In genomic region chr7:18950523-18951315, GRCm38 (mm10) we compare ENCODE assay signal across 14 mouse cellular contexts. TPM values are rescaled to one million over a fixed set of nuclear protein-coding genes. Genes with fewer than 3 reads are reported as not detected.
DNase-seq lines count a peak whose midpoint lies in the region; ATAC-seq and TF ChIP-seq lines count a peak whose summit lies in the region.
"Had no signal": no experiment of that assay in that cellular context is flagged by ENCODE, and none has a peak within 500 bp of the region (broad histone marks: within the 10 kb centered on the region; RNA-seq: fewer than 3 reads in every experiment).

No protein-coding gene starts in this region.

- no peak for TF ChIP-seq CTCF in heart, adult 2 months (IDR thresholded peaks at IDR 0.05)

- H3K4me2 ChIP-seq in hindbrain, embryonic 12.5 days (replicated peaks): peak overlapping the region; percentile 39
- H3K4me2 ChIP-seq in neural tube, embryonic 12.5 days (replicated peaks): peak overlapping the region; percentile 49
- H3K4me2 ChIP-seq: limb, embryonic 12.5 days; stomach, embryonic 15.5 days had no signal

- intact Hi-C loops in heart, adult 2 months (cut with DNase I): no loop called here
- intact Hi-C loops in gastrocnemius, postnatal 36 days (cut with DNase I): no loop called here

- no peak overlapping the region for H3K9ac ChIP-seq in heart, adult 2 months (ENCODE audit: low read depth, low read length)
- H3K9ac ChIP-seq in hindbrain, embryonic 12.5 days: peak overlapping the region; percentile 15; the same call in 1 of the 2 replicates
- no peak overlapping the region for H3K9ac ChIP-seq in neural tube, embryonic 12.5 days
- H3K9ac ChIP-seq: limb, embryonic 12.5 days; stomach, embryonic 15.5 days had no signal

- no peak for DNase-seq in heart, adult 2 months
- no peak for DNase-seq in heart, adult 8-10 months (ENCODE audit: low spot score)
- DNase-seq in urinary bladder, postnatal 14 days (ENCODE audit: low spot score): no peak
- DNase-seq in layer of hippocampus, adult 18-20 months (ENCODE audit: low spot score in 2 of 2): no peak
- no peak for DNase-seq in gastrocnemius, postnatal 36 days

- WGBS in heart, adult 2 months: 31% methylated on average over 18 of the region's 18 CpGs
- 19% methylated on average over 18 of the region's 18 CpGs for WGBS in hindbrain, embryonic 12.5 days
- WGBS in neural tube, embryonic 12.5 days: 20% methylated on average over 18 of the region's 18 CpGs

- no peaks in the 10 kb centered on the region for H3K27me3 ChIP-seq in heart, adult 2 months (ENCODE audit: control insufficient read depth, insufficient read depth, low read length)
- H3K27me3 ChIP-seq in hindbrain, embryonic 12.5 days: no peaks in the 10 kb centered on the region
- no peaks in the 10 kb centered on the region for H3K27me3 ChIP-seq in neural tube, embryonic 12.5 days (replicated peaks)
- H3K27me3 ChIP-seq: stomach, embryonic 15.5 days had no signal

- peak overlapping the region; percentile 52 for H3K27ac ChIP-seq in heart, adult 2 months
- peak overlapping the region; percentile 91 for H3K27ac ChIP-seq in hindbrain, embryonic 12.5 days
- peak overlapping the region; percentile 82 for H3K27ac ChIP-seq in neural tube, embryonic 12.5 days
- H3K27ac ChIP-seq: limb, embryonic 12.5 days; stomach, embryonic 15.5 days had no signal

- H3K4me1 ChIP-seq in heart, adult 2 months (ENCODE audit: control insufficient read depth, insufficient read depth, low read length): peaks cover 9% of the 10 kb centered on the region
- peaks cover 46% of the 10 kb centered on the region for H3K4me1 ChIP-seq in hindbrain, embryonic 12.5 days
- peaks cover 45% of the 10 kb centered on the region for H3K4me1 ChIP-seq in neural tube, embryonic 12.5 days
- H3K4me1 ChIP-seq: stomach, embryonic 15.5 days had no signal

- no peak for TF ChIP-seq POLR2A in heart, adult 2 months (IDR thresholded peaks at IDR 0.05; ENCODE audit: insufficient read depth, low read depth, low read length)

- no peak overlapping the region for H3K4me3 ChIP-seq in heart, adult 2 months
- no peak overlapping the region for H3K4me3 ChIP-seq in hindbrain, embryonic 12.5 days
- no peak overlapping the region for H3K4me3 ChIP-seq in neural tube, embryonic 12.5 days
- H3K4me3 ChIP-seq: erythroblast, embryonic 14.5 days; limb, embryonic 12.5 days; megakaryocyte, embryonic 14.5 days; stomach, embryonic 15.5 days had no signal

- ATAC-seq in common myeloid progenitor, adult 5-6 weeks (replicated peaks; ENCODE audit: low read depth, poor library complexity, severe bottlenecking): peak; percentile 83
- ATAC-seq in hindbrain, embryonic 12.5 days (ENCODE audit: low FRiP score): peak; percentile 5; the same call in 1 of the 2 replicates
- ATAC-seq in neural tube, embryonic 12.5 days (ENCODE audit: low FRiP score, low read depth): peak; percentile 13; the same call in 1 of the 2 replicates

- no peak for TF ChIP-seq EP300 in heart, adult 2 months (IDR thresholded peaks at IDR 0.05; ENCODE audit: insufficient read depth, low read depth, low read length)

- peaks cover 3% of the 10 kb centered on the region for H3K36me3 ChIP-seq in heart, adult 2 months (ENCODE audit: control insufficient read depth, insufficient read depth, low read length)
- peaks cover 36% of the 10 kb centered on the region for H3K36me3 ChIP-seq in hindbrain, embryonic 12.5 days
- H3K36me3 ChIP-seq in neural tube, embryonic 12.5 days: peaks cover 55% of the 10 kb centered on the region
- H3K36me3 ChIP-seq: limb, embryonic 12.5 days; stomach, embryonic 15.5 days had no signal

- no peaks in the 10 kb centered on the region; the same call in 1 of the 2 replicates for H3K79me2 ChIP-seq in heart, adult 2 months (replicated peaks; ENCODE audit: control insufficient read depth, insufficient read depth, low read length)

- H3K9me3 ChIP-seq in hindbrain, embryonic 12.5 days (replicated peaks): no peaks in the 10 kb centered on the region
- H3K9me3 ChIP-seq in neural tube, embryonic 12.5 days: no peaks in the 10 kb centered on the region
- H3K9me3 ChIP-seq: limb, embryonic 12.5 days; stomach, embryonic 15.5 days had no signal

RNA-seq across cellular contexts. Expression of gene Nova2, which starts 25.0 kb away (rescaled TPM):
- 1 to 10 TPM; 4.3 to 5.1 TPM for total RNA-seq in heart, adult 2 months (2021)
- polyA plus RNA-seq in heart, adult 2 months (2012; rRNA removed): 1.5 and 1.7 TPM in 2 replicates
- 1 to 10 TPM; 3.2 to 5.5 (median 5.1) TPM for total RNA-seq in heart, adult 8-10 months (2022)
- 0.14 TPM in 1 of 2 replicates, not detected in the other for total RNA-seq in common myeloid progenitor, adult 5-6 weeks (2017)
- polyA plus RNA-seq in hindbrain, embryonic 12.5 days (2016; fragmentation: Nextera tagmentation; extraction: Ambion mirVana): 11.2 and 12.5 TPM in 2 replicates
- polyA plus RNA-seq in neural tube, embryonic 12.5 days (2016; fragmentation: Nextera tagmentation; extraction: Ambion mirVana): 12.1 and 12.6 TPM in 2 replicates
- 10 to 100 TPM; 76.3 to 79.4 TPM for total RNA-seq in layer of hippocampus, adult 18-20 months (2021)
- 1 to 10 TPM; 1.7 to 1.8 TPM for total RNA-seq in gastrocnemius, postnatal 36 days (2021)
- polyA plus RNA-seq: erythroblast, embryonic 14.5 days had no signal

RNA-seq across cellular contexts. Expression of gene Nanos2, which starts 36.5 kb away (rescaled TPM):
- total RNA-seq in heart, adult 2 months (2021): not detected
- 0.08 TPM in 1 of 2 replicates, not detected in the other for polyA plus RNA-seq in heart, adult 2 months (2012; rRNA removed)
- not detected for total RNA-seq in heart, adult 8-10 months (2022)
- not detected in 2 replicates for total RNA-seq in common myeloid progenitor, adult 5-6 weeks (2017)
- 0.29 and 0.37 TPM in 2 replicates for polyA plus RNA-seq in hindbrain, embryonic 12.5 days (2016; fragmentation: Nextera tagmentation; extraction: Ambion mirVana)
- 0.24 and 0.72 TPM in 2 replicates for polyA plus RNA-seq in neural tube, embryonic 12.5 days (2016; fragmentation: Nextera tagmentation; extraction: Ambion mirVana)
- total RNA-seq in layer of hippocampus, adult 18-20 months (2021): under 1 TPM; 0.20 to 0.40 TPM
- total RNA-seq in gastrocnemius, postnatal 36 days (2021): not detected
- polyA plus RNA-seq: C2C12; erythroblast, embryonic 14.5 days; intestine, embryonic 14.5 days; limb, embryonic 12.5 days; stomach, embryonic 15.5 days had no signal

RNA-seq across cellular contexts. Expression of gene Mypop, which starts 40.3 kb away (rescaled TPM):
- 1 to 10 TPM; 3.5 to 3.9 TPM for total RNA-seq in heart, adult 2 months (2021)
- polyA plus RNA-seq in heart, adult 2 months (2012; rRNA removed): 3.4 and 4.0 TPM in 2 replicates
- 1 to 10 TPM; 3.6 to 4.3 (median 4.3) TPM for total RNA-seq in heart, adult 8-10 months (2022)
- total RNA-seq in common myeloid progenitor, adult 5-6 weeks (2017): 0.64 TPM in 1 of 2 replicates, not detected in the other
- 6.8 and 6.9 TPM in 2 replicates for polyA plus RNA-seq in hindbrain, embryonic 12.5 days (2016; fragmentation: Nextera tagmentation; extraction: Ambion mirVana)
- 6.1 and 7.0 TPM in 2 replicates for polyA plus RNA-seq in neural tube, embryonic 12.5 days (2016; fragmentation: Nextera tagmentation; extraction: Ambion mirVana)
- 10 to 100 TPM; 50.1 to 50.7 TPM for total RNA-seq in layer of hippocampus, adult 18-20 months (2021)
- 1 to 10 TPM; 4.7 to 6.4 TPM for total RNA-seq in gastrocnemius, postnatal 36 days (2021)

RNA-seq across cellular contexts. Expression of gene Ccdc61, which starts 40.5 kb away (rescaled TPM):
- total RNA-seq in heart, adult 2 months (2021): 1 to 10 TPM; 6.6 to 9.6 TPM
- polyA plus RNA-seq in heart, adult 2 months (2012; rRNA removed): 11.3 and 12.5 TPM in 2 replicates
- total RNA-seq in heart, adult 8-10 months (2022): 10 to 100 TPM in 1 of 4 experiments, 1 to 10 TPM in 3; 7.4 to 10.7 (median 8.9) TPM
- 16.5 and 19.8 TPM in 2 replicates for total RNA-seq in common myeloid progenitor, adult 5-6 weeks (2017)
- 28.8 and 31.9 TPM in 2 replicates for polyA plus RNA-seq in hindbrain, embryonic 12.5 days (2016; fragmentation: Nextera tagmentation; extraction: Ambion mirVana)
- 32.9 and 34.0 TPM in 2 replicates for polyA plus RNA-seq in neural tube, embryonic 12.5 days (2016; fragmentation: Nextera tagmentation; extraction: Ambion mirVana)
- 10 to 100 TPM; 10.4 to 10.9 TPM for total RNA-seq in layer of hippocampus, adult 18-20 months (2021)
- total RNA-seq in gastrocnemius, postnatal 36 days (2021): 1 to 10 TPM; 5.2 to 6.1 TPM

RNA-seq across cellular contexts. Expression of gene Irf2bp1, which starts 53.1 kb away (rescaled TPM):
- total RNA-seq in heart, adult 2 months (2021): 10 to 100 TPM; 22.5 to 24.5 TPM
- polyA plus RNA-seq in heart, adult 2 months (2012; rRNA removed): 12.7 and 15.1 TPM in 2 replicates
- total RNA-seq in heart, adult 8-10 months (2022): 10 to 100 TPM; 20.6 to 24.3 (median 22.9) TPM
- total RNA-seq in common myeloid progenitor, adult 5-6 weeks (2017): 13.1 and 14.6 TPM in 2 replicates
- polyA plus RNA-seq in hindbrain, embryonic 12.5 days (2016; fragmentation: Nextera tagmentation; extraction: Ambion mirVana): 44.0 and 47.4 TPM in 2 replicates
- 41.6 and 45.2 TPM in 2 replicates for polyA plus RNA-seq in neural tube, embryonic 12.5 days (2016; fragmentation: Nextera tagmentation; extraction: Ambion mirVana)
- total RNA-seq in layer of hippocampus, adult 18-20 months (2021): 10 to 100 TPM; 53.8 to 57.2 TPM
- 10 to 100 TPM; 13.8 to 15.1 TPM for total RNA-seq in gastrocnemius, postnatal 36 days (2021)

Comparison
In these comparisons a context has a peak if more than half of its experiments do, and no peak if none do; other contexts are left out.
1. ATAC-seq: peak in every context shown above with its lines; median percentile 83 in common myeloid progenitor, adult 5-6 weeks; 13 in neural tube, embryonic 12.5 days; 5 in hindbrain, embryonic 12.5 days.
2. RNA of gene Nova2, which starts 25.0 kb away (total RNA-seq): 76.3 to 79.4 TPM in layer of hippocampus, adult 18-20 months; 3.2 to 5.5 TPM in heart, adult 8-10 months, 4.3 to 5.1 TPM in heart, adult 2 months, 1.7 to 1.8 TPM in gastrocnemius, postnatal 36 days and 0.14 TPM in common myeloid progenitor, adult 5-6 weeks; every median in the first group is over 10 times any median in the second.
3. RNA of gene Mypop, which starts 40.3 kb away (total RNA-seq): 50.1 to 50.7 TPM in layer of hippocampus, adult 18-20 months; 4.7 to 6.4 TPM in gastrocnemius, postnatal 36 days, 3.6 to 4.3 TPM in heart, adult 8-10 months, 3.5 to 3.9 TPM in heart, adult 2 months and 0.64 TPM in common myeloid progenitor, adult 5-6 weeks; every median in the first group is over 4 times any median in the second.
4. Peak in every context shown above with its lines, with median percentiles within 50 percentile points of each other: H3K27ac ChIP-seq.